Mouse (Mus musculus) lung, embryonic 16.5 days (tissue): ENCODE measurements at regions not wholly inside any gene's neighbourhood (a gene's known extent, or its start where the extent isn't known, plus 50 kb on each side); places are given as distances from the start of the nearest gene placed in this dataset.
A peak's percentile ranks its signal among the peaks of the same experiment; 100 is the strongest.

ENCODE experiments used
- ATAC-seq: fragments of 200-750 bp; cut with Nextera tagmentation; 2 replicates; pipeline ENCODE4 v1.8.0; 2017; ENCODE audit warnings: low read depth, mild to moderate bottlenecking, moderate library complexity
- H3K27ac ChIP-seq: fragments of 300-500 bp; sonication (generic); 2 replicates; pipeline ENCODE4 v1.5.1; 2014; ENCODE audit warnings: mild to moderate bottlenecking, control low read depth, low read length
- H3K27me3 ChIP-seq: fragments of 300-500 bp; sonication (generic); 2 replicates; pipeline ENCODE4 v1.6.1; 2014; ENCODE audit warnings: low read depth, low read length, mixed read lengths; ENCODE audit not compliant: control insufficient read depth, insufficient read depth
- H3K36me3 ChIP-seq: fragments of 300-500 bp; sonication (generic); 2 replicates; pipeline ENCODE4 v1.6.1; 2014; ENCODE audit warnings: low read length; ENCODE audit not compliant: control insufficient read depth, insufficient read depth
- H3K4me1 ChIP-seq: fragments of 300-500 bp; sonication (generic); replicated peaks from 2 replicates; pipeline ENCODE4 v1.6.1; 2014; ENCODE audit warnings: low read length, mixed read lengths; ENCODE audit not compliant: control insufficient read depth, insufficient read depth
- H3K4me2 ChIP-seq: fragments of 300-500 bp; sonication (generic); 2 replicates; pipeline ENCODE4 v1.6.1; 2014; ENCODE audit warnings: low read depth, low read length, control low read depth
- H3K4me3 ChIP-seq: fragments of 300-500 bp; sonication (generic); 2 replicates; pipeline ENCODE4 v1.5.1; 2014; ENCODE audit warnings: mild to moderate bottlenecking, low read length, control low read depth
- H3K9ac ChIP-seq: fragments of 300-500 bp; sonication (generic); 2 replicates; pipeline ENCODE4 v1.6.1; 2014; ENCODE audit warnings: low read length, control low read depth
- H3K9me3 ChIP-seq: fragments of 300-500 bp; sonication (generic); 2 replicates; pipeline ENCODE4 v1.6.1; 2016; ENCODE audit warnings: low read length; ENCODE audit not compliant: control insufficient read depth
- WGBS: fragments of 180-500 bp; shearing (Covaris S2); extraction: QIAGEN DNeasy Blood & Tissue Kit; methylation state at CpG from one replicate; pipeline ENCODE4 v1.1.7; 2014; 5-methylcytosine and 5-hydroxymethylcytosine counted together

DNA sequence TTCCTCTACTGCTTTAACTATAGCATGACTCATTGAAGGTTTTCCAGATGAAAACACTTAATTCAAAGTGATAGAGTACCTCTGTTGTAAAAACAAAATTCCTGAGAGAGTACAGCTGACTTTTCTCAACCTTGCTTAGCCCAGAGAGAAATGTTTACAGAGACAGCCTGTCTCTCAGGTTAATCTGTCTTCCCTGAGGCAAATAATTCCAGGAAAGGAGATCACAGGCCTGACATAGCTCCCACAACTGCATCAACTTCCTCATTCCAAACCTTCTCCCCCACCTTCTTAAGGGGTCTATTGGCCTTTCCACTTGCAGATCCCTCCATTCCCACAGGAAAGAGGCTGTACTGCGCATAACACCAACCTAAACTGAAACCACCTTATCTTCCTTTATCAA lies 586.1 kb upstream of the Impad1 start:
- Histone ChIP-seq H3K4me2 (no peak overlapping the region), H3K4me1 (no peaks in the 10 kb centered on the region), H3K9ac (no peak overlapping the region), H3K27ac (no peak overlapping the region), H3K4me3 (no peak overlapping the region), H3K36me3 (no peaks in the 10 kb centered on the region), H3K27me3 (no peaks in the 10 kb centered on the region), H3K9me3 (no peaks in the 10 kb centered on the region)
- ATAC-seq = no peak
- WGBS = 32% methylated on average over 1 of the region's 1 CpGs

- Histone ChIP-seq H3K27ac (no peak overlapping the region), H3K4me2 (no peak overlapping the region), H3K27me3 (no peaks in the 10 kb centered on the region), H3K4me1 (no peaks in the 10 kb centered on the region), H3K9me3 (no peaks in the 10 kb centered on the region), H3K9ac (no peak overlapping the region), H3K4me3 (no peak overlapping the region), H3K36me3 (no peaks in the 10 kb centered on the region)
- WGBS = 100% methylated on average over 1 of the region's 1 CpGs
- no peak for ATAC-seq
These were observed 565.1 kb upstream of the Impad1 start for GRCm38 (mm10) chr4:5358274-5358673.

- peak; percentile 54 for ATAC-seq
- no peaks in the 10 kb centered on the region for H3K4me1 ChIP-seq
- no peaks in the 10 kb centered on the region for H3K9me3 ChIP-seq
- H3K36me3 ChIP-seq = no peaks in the 10 kb centered on the region
- no peak overlapping the region for H3K27ac ChIP-seq
- no peak overlapping the region for H3K4me3 ChIP-seq
- 64% methylated on average over 3 of the region's 3 CpGs for WGBS
- no peaks in the 10 kb centered on the region for H3K27me3 ChIP-seq
- no peak overlapping the region for H3K4me2 ChIP-seq
- no peak overlapping the region for H3K9ac ChIP-seq
These were observed 553.1 kb upstream of the Impad1 start for GRCm38 (mm10) chr4:5346226-5346625.

- no peaks in the 10 kb centered on the region for H3K27me3 ChIP-seq
- no peak overlapping the region for H3K27ac ChIP-seq
- no peak overlapping the region for H3K4me2 ChIP-seq
- H3K9me3 ChIP-seq = no peaks in the 10 kb centered on the region
- H3K9ac ChIP-seq = no peak overlapping the region
- no peaks in the 10 kb centered on the region for H3K4me1 ChIP-seq
- H3K4me3 ChIP-seq = no peak overlapping the region
- H3K36me3 ChIP-seq = no peaks in the 10 kb centered on the region
- ATAC-seq = no peak
- WGBS = 85% methylated on average over 4 of the region's 4 CpGs
These were observed 551.6 kb upstream of the Impad1 start for GRCm38 (mm10) chr4:5344739-5345138.

GRCm38 (mm10) chr4:5344311-5344710 lies 551.2 kb upstream of the Impad1 start:
- Histone ChIP-seq H3K36me3 (no peaks in the 10 kb centered on the region), H3K27ac (no peak overlapping the region), H3K9me3 (no peaks in the 10 kb centered on the region), H3K4me3 (no peak overlapping the region), H3K9ac (no peak overlapping the region), H3K4me2 (no peak overlapping the region), H3K4me1 (no peaks in the 10 kb centered on the region), H3K27me3 (no peaks in the 10 kb centered on the region)
- ATAC-seq = no peak
- WGBS = 62% methylated on average over 2 of the region's 2 CpGs

GRCm38 (mm10) chr4:5337158-5337896 lies 544.2 kb upstream of the Impad1 start:
- Histone ChIP-seq H3K4me1 (no peaks in the 10 kb centered on the region; the same call in 1 of the 2 replicates), H3K36me3 (no peaks in the 10 kb centered on the region), H3K9me3 (no peaks in the 10 kb centered on the region), H3K9ac (no peak overlapping the region), H3K27me3 (no peaks in the 10 kb centered on the region), H3K4me3 (no peak overlapping the region), H3K27ac (no peak overlapping the region), H3K4me2 (no peak overlapping the region)
- peak; percentile 92 for ATAC-seq
- 67% methylated on average over 4 of the region's 4 CpGs for WGBS

GRCm38 (mm10) chr4:5335030-5335429 lies 541.9 kb upstream of the Impad1 start:
- H3K4me1 ChIP-seq = no peaks in the 10 kb centered on the region; the same call in 1 of the 2 replicates
- no peak for ATAC-seq
- H3K27me3 ChIP-seq = no peaks in the 10 kb centered on the region
- no peak overlapping the region for H3K4me3 ChIP-seq
- no peak overlapping the region for H3K27ac ChIP-seq
- H3K9me3 ChIP-seq = no peaks in the 10 kb centered on the region
- WGBS = 91% methylated on average over 2 of the region's 2 CpGs
- H3K4me2 ChIP-seq = no peak overlapping the region
- H3K9ac ChIP-seq = no peak overlapping the region
- H3K36me3 ChIP-seq = no peaks in the 10 kb centered on the region

GRCm38 (mm10) chr4:5328497-5329194 lies 535.5 kb upstream of the Impad1 start:
- Histone ChIP-seq H3K9me3 (no peaks in the 10 kb centered on the region), H3K4me2 (no peak overlapping the region), H3K9ac (no peak overlapping the region), H3K4me3 (no peak overlapping the region), H3K4me1 (peaks cover 3% of the 10 kb centered on the region; the same call in 1 of the 2 replicates), H3K27ac (no peak overlapping the region), H3K27me3 (no peaks in the 10 kb centered on the region), H3K36me3 (no peaks in the 10 kb centered on the region)
- ATAC-seq = peak; percentile 83
- 23% methylated on average over 5 of the region's 5 CpGs for WGBS

DNA sequence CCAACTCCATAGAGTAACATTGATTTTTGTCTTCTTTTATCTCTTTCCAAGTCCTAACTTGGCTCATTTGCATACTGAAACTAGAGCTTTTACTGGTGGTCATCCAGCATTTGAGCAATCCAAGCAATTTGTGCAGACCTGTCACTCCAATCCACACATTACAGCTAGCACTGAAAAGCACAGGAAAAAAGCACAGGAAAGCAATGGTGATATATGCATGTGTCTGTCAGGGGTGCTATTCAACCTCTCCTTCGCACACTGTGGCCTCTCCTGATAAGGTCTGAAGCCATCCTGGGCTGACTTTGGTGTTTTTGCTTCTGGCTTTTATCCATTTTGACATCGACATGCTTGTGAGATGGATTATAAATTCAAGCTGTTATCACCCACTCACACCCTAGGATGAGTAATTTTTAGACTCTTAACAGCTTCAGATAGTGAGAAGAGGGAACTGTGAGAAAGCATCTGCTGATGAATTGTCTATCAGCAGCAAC lies 534.1 kb upstream of the Impad1 start:
- H3K9me3 ChIP-seq = no peaks in the 10 kb centered on the region
- no peak overlapping the region for H3K9ac ChIP-seq
- peak; percentile 76; the same call in 1 of the 2 replicates for ATAC-seq
- no peak overlapping the region for H3K4me2 ChIP-seq
- H3K36me3 ChIP-seq = no peaks in the 10 kb centered on the region
- no peak overlapping the region for H3K27ac ChIP-seq
- peaks cover 3% of the 10 kb centered on the region; the same call in 1 of the 2 replicates for H3K4me1 ChIP-seq
- H3K27me3 ChIP-seq = no peaks in the 10 kb centered on the region
- WGBS = 30% methylated on average over 2 of the region's 2 CpGs
- no peak overlapping the region for H3K4me3 ChIP-seq
